ENCODE assay signal across 17 mouse cellular contexts in the genomic region with DNA sequence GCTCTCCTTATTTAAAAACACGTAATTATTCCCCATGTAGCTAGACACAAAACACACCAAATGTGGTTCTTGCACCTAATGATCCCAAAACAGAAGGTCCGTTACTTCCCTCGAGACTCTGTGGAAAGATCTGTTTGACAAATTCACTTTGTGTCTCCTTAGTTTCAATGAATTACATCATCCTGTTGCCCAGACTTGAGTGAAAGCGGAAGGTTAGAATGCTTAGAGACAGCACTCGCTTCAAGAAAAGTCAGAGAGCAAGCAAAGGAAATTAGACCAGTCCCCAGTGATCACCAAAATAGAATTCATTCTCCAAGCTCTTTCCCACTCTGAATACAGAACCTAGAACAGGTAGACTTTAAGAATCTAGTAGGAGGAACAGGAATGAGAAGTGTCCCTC.
"Had no signal": no experiment of that assay in that cellular context is flagged by ENCODE, and none has a peak within 500 bp of the region (broad histone marks: within the 10 kb centered on the region; RNA-seq: fewer than 3 reads in every experiment).

No protein-coding gene starts in this region.

- DNase-seq: kidney, adult 11 months; kidney, adult 9 months; kidney, postnatal 36 days; layer of hippocampus, adult 9-11 months; layer of hippocampus, postnatal 36 days; liver, embryonic 13.5 days; liver, postnatal 0 days; lung, postnatal 14 days; right cerebral cortex, postnatal 14 days; thymus, adult 2 months; thymus, postnatal 25 days had no signal

- H3K9ac ChIP-seq: limb, embryonic 15.5 days; liver, embryonic 13.5 days; liver, postnatal 0 days; lung, embryonic 15.5 days; neural tube, embryonic 12.5 days; stomach, embryonic 15.5 days had no signal

- H3K4me2 ChIP-seq: limb, embryonic 15.5 days; liver, embryonic 13.5 days; lung, embryonic 15.5 days; midbrain, embryonic 11.5 days; neural tube, embryonic 12.5 days; stomach, embryonic 15.5 days had no signal

- H3K27me3 ChIP-seq: limb, embryonic 15.5 days; liver, embryonic 13.5 days; lung, embryonic 15.5 days; neural tube, embryonic 12.5 days; stomach, embryonic 15.5 days had no signal

- H3K4me1 ChIP-seq: limb, embryonic 15.5 days; lung, embryonic 15.5 days; neural tube, embryonic 12.5 days; stomach, embryonic 15.5 days had no signal

- H3K9me3 ChIP-seq: limb, embryonic 15.5 days; liver, embryonic 13.5 days; lung, embryonic 15.5 days; neural tube, embryonic 12.5 days; stomach, embryonic 15.5 days had no signal

- H3K36me3 ChIP-seq: limb, embryonic 15.5 days; liver, embryonic 13.5 days; lung, embryonic 15.5 days; neural tube, embryonic 12.5 days; stomach, embryonic 15.5 days had no signal

- H3K4me3 ChIP-seq: limb, embryonic 15.5 days; liver, embryonic 13.5 days; lung, embryonic 15.5 days; neural tube, embryonic 12.5 days; stomach, embryonic 15.5 days had no signal

- H3K27ac ChIP-seq: kidney, postnatal 0 days; limb, embryonic 15.5 days; liver, embryonic 13.5 days; lung, embryonic 15.5 days; neural tube, embryonic 12.5 days; stomach, embryonic 15.5 days had no signal

- ATAC-seq: liver, postnatal 0 days had no signal
